Mouse (Mus musculus) embryonic facial prominence, embryonic 10.5 days (tissue): Measurements from ENCODE around the gene Ttpal. TPM values are rescaled to one million over a fixed set of nuclear protein-coding genes. Genes with fewer than 3 reads are reported as not detected.
A peak's percentile ranks its signal among the peaks of the same experiment; 100 is the strongest.
"Not testable (repeated sequence)": the region's sequence is repeated elsewhere in the genome, so short reads cannot be mapped to it uniquely, and the experiment has no call there.

ENCODE experiments used
- DNase-seq: peaks from one replicate; pipeline ENCODE4 v3.0.0-alpha.2; 2017; ENCODE audit warnings: low spot score
- H3K27ac ChIP-seq: fragments of 300-500 bp; sonication (generic); replicated peaks from 2 replicates; pipeline ENCODE4 v1.5.1; 2016; ENCODE audit warnings: mild to moderate bottlenecking
- H3K27me3 ChIP-seq: fragments of 300-500 bp; sonication (generic); replicated peaks from 2 replicates; pipeline ENCODE4 v1.6.1; 2016; ENCODE audit warnings: low read depth, mild to moderate bottlenecking; ENCODE audit not compliant: poor library complexity, severe bottlenecking
- H3K36me3 ChIP-seq: fragments of 300-500 bp; sonication (generic); replicated peaks from 2 replicates; pipeline ENCODE4 v1.6.1; 2016; ENCODE audit warnings: mild to moderate bottlenecking, moderate library complexity
- H3K4me1 ChIP-seq: fragments of 300-500 bp; sonication (generic); 2 replicates; pipeline ENCODE4 v1.6.1; 2016
- H3K4me3 ChIP-seq: fragments of 300-500 bp; sonication (generic); 2 replicates; pipeline ENCODE4 v1.5.1; 2016; ENCODE audit warnings: mild to moderate bottlenecking, moderate library complexity
- H3K9me3 ChIP-seq: fragments of 300-500 bp; sonication (generic); 2 replicates; pipeline ENCODE4 v1.6.1; 2016; ENCODE audit warnings: mild to moderate bottlenecking
- WGBS: fragments of 180-500 bp; shearing (Covaris S2); methylation state at CpG from one replicate; pipeline ENCODE4 v1.1.7; 2016; 5-methylcytosine and 5-hydroxymethylcytosine counted together
- polyA plus RNA-seq: library from polyadenylated mRNA; unstranded; fragments of >200 nt; fragmentation: Nextera tagmentation; extraction: Ambion mirVana; gene quantifications from 2 replicates; pipeline ENCODE4 v1.2.1, GENCODE M21; 2016

Gene Ttpal
- polyA plus RNA-seq, 1 experiment from 2014 or later, result 31.3 TPM

- H3K4me3 ChIP-seq, result no peak overlapping the region
- peaks cover 23% of the 10 kb centered on the region for H3K4me1 ChIP-seq
- H3K36me3 ChIP-seq, result peaks cover 31% of the 10 kb centered on the region
- H3K9me3 ChIP-seq, result no peaks in the 10 kb centered on the region
- DNase-seq, result no peak
- no peak overlapping the region for H3K27ac ChIP-seq
- H3K27me3 ChIP-seq, result no peaks in the 10 kb centered on the region
- 84% methylated on average over 3 of the region's 3 CpGs for WGBS
Observed at GRCm38 (mm10) chr2:163641681-163642080, 39.6 kb downstream of the Ttpal start.

- Histone ChIP-seq H3K4me3 (peak overlapping the region; percentile 99), H3K27ac (no peak overlapping the region; the same call in 1 of the 2 replicates), H3K4me1 (peaks cover 18% of the 10 kb centered on the region), H3K36me3 (peaks cover 25% of the 10 kb centered on the region), H3K9me3 (no peaks in the 10 kb centered on the region), H3K27me3 (no peaks in the 10 kb centered on the region)
- WGBS, result 93% methylated on average over 30 of the region's 30 CpGs
- no peak for DNase-seq
Observed at GRCm38 (mm10) chr2:163642685-163643575, 40.8 kb downstream of the Ttpal start.

DNA sequence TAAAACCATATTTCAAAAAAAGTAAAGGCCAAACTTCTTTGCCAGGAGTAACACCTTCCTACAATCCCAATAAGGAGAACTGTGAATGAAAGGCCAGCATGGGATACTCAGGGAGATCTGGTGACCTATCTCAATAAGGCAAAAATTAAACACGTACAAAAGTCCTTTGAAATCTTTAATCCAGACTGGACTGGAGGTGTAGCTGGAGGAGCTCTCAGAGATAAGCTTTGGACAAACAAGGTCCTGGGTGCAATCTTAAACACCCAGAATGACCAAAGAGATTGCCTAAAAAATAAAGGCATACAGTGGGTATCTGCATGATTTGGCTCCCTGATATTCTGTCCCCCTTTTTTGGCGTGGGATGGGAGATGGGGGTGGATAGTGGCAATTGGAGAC, 41.5 kb downstream of the Ttpal start:
- H3K4me3 ChIP-seq, result peak overlapping the region; percentile 99
- H3K27ac ChIP-seq, result 0 out of 2 replicates have a peak overlapping the region, but pooled peaks have one; percentile 97
- WGBS, result 88% methylated on average over 2 of the region's 2 CpGs
- no peak for DNase-seq
- H3K36me3 ChIP-seq, result peaks cover 25% of the 10 kb centered on the region
- H3K9me3 ChIP-seq, result no peaks in the 10 kb centered on the region
- H3K27me3 ChIP-seq, result no peaks in the 10 kb centered on the region
- peaks cover 17% of the 10 kb centered on the region for H3K4me1 ChIP-seq

DNA sequence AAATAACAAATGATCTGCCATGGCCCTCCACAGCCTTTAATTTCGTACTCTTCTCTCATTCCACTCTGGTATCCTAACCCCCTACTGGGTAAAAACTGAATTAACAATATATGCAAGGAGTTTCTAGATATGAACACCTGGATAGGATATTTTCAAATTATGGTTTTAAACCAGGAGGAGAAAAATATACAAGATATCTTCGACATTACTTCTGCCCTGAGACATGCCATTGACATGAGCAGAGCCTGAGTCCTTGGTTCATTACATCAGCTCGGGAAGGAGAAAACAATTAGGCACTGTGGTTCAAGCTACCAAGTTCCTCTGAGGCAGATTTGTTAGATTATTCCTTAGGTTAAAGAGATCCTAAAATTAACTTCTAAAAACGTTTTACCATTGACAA, 41.9 kb downstream of the Ttpal start:
- 17% methylated on average over 4 of the region's 4 CpGs for WGBS
- no peak for DNase-seq
- H3K36me3 ChIP-seq, result peaks cover 25% of the 10 kb centered on the region
- peak overlapping the region; percentile 99 for H3K4me3 ChIP-seq
- peak overlapping the region; percentile 97 for H3K27ac ChIP-seq
- peaks cover 17% of the 10 kb centered on the region for H3K4me1 ChIP-seq
- H3K9me3 ChIP-seq, result no peaks in the 10 kb centered on the region
- no peaks in the 10 kb centered on the region for H3K27me3 ChIP-seq

GRCm38 (mm10) chr2:163644575-163645385, 42.7 kb downstream of the Ttpal start, which contains the start of gene Serinc3:
Gene Serinc3 (minus strand): TSS chr2:163645131.
- no peaks in the 10 kb centered on the region for H3K9me3 ChIP-seq
- H3K27me3 ChIP-seq, result no peaks in the 10 kb centered on the region
- H3K4me1 ChIP-seq, result peaks cover 17% of the 10 kb centered on the region
- H3K27ac ChIP-seq, result peak within 1 kb of the TSS; percentile 97
- DNase-seq, result peak; percentile 99
- WGBS, result under 1% methylated on average over 74 of the region's 74 CpGs
- H3K36me3 ChIP-seq, result peaks cover 25% of the 10 kb centered on the region
- peak within 1 kb of the TSS; percentile 99 for H3K4me3 ChIP-seq

- 78% methylated on average over 11 of the region's 11 CpGs for WGBS
- H3K4me3 ChIP-seq, result peak overlapping the region; percentile 99; the same call in 1 of the 2 replicates
- peaks cover 17% of the 10 kb centered on the region for H3K4me1 ChIP-seq
- peaks cover 10% of the 10 kb centered on the region for H3K9me3 ChIP-seq
- peak overlapping the region; percentile 97 for H3K27ac ChIP-seq
- peaks cover 19% of the 10 kb centered on the region for H3K36me3 ChIP-seq
- H3K27me3 ChIP-seq, result no peaks in the 10 kb centered on the region
- no peak for DNase-seq
Observed at GRCm38 (mm10) chr2:163645700-163646460, 43.8 kb downstream of the Ttpal start.

DNA sequence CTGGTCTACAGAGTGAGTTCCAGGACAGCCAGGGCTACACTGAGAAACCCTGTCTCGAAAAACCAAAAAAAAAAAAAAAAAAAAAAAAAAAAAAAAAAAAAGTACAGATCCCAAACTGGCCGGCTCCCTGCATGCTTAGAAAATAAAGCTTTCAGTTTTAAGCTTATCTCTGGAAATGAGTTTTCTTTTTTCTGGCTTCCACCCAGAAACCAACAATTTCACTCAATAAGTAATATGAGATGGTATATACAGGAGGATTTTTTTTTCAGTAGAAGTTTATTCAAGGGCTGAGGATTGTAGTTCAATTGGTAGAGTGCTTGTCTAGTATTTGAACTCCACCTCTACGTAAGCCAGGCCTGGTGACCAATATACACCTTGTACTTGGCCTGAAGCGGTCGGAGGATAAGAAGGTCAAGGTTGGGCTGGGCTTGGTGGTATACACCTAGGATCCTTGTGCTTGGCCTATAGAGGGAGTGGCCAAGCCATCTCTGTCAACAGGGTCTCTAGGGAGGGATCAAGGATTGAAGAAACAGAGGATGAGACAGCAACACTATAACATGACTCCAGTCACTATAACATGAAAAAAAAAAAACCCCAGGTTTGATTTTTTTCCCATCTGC, 44.5 kb downstream of the Ttpal start:
- Histone ChIP-seq H3K9me3 (peaks cover 13% of the 10 kb centered on the region), H3K36me3 (peaks cover 12% of the 10 kb centered on the region), H3K4me3 (no peak overlapping the region), H3K4me1 (peaks cover 17% of the 10 kb centered on the region), H3K27ac (no peak overlapping the region), H3K27me3 (no peaks in the 10 kb centered on the region)
- WGBS, result 93% methylated on average over 5 of the region's 5 CpGs
- DNase-seq, result no peak

DNA sequence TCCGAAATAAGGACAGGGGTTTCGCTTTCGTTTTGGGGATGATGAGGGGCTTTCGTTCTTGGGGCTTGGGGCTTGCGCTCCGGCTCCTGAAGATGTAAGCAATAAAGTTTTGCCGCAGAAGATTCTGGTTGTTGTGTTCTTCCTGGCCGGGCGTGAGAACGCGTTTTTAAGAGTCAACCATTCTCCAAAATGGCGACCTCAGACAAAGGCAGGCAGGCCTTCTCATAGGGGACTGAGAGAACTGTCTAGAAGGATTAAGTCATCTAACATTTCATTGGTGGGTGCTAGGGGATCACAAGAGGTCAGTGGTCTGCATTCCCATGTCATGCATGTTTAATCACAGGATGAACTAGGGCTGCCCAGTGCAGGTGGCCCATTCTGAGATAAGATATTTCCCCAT, 53.6 kb downstream of the Ttpal start:
- not testable (repeated sequence) for H3K9me3 ChIP-seq, H3K4me3 ChIP-seq, DNase-seq, H3K36me3 ChIP-seq, H3K27ac ChIP-seq, H3K27me3 ChIP-seq
- WGBS, result 97% methylated on average over 9 of the region's 12 CpGs
- peaks cover 20% of the 10 kb centered on the region for H3K4me1 ChIP-seq

GRCm38 (mm10) chr2:163657486-163657885, 55.4 kb downstream of the Ttpal start:
- Histone ChIP-seq H3K4me1 (peaks cover 36% of the 10 kb centered on the region), H3K27me3 (no peaks in the 10 kb centered on the region), H3K27ac (no peak overlapping the region), H3K9me3 (no peaks in the 10 kb centered on the region), H3K36me3 (no peaks in the 10 kb centered on the region), H3K4me3 (no peak overlapping the region)
- DNase-seq, result no peak
- WGBS, result 91% methylated on average over 2 of the region's 2 CpGs

DNA sequence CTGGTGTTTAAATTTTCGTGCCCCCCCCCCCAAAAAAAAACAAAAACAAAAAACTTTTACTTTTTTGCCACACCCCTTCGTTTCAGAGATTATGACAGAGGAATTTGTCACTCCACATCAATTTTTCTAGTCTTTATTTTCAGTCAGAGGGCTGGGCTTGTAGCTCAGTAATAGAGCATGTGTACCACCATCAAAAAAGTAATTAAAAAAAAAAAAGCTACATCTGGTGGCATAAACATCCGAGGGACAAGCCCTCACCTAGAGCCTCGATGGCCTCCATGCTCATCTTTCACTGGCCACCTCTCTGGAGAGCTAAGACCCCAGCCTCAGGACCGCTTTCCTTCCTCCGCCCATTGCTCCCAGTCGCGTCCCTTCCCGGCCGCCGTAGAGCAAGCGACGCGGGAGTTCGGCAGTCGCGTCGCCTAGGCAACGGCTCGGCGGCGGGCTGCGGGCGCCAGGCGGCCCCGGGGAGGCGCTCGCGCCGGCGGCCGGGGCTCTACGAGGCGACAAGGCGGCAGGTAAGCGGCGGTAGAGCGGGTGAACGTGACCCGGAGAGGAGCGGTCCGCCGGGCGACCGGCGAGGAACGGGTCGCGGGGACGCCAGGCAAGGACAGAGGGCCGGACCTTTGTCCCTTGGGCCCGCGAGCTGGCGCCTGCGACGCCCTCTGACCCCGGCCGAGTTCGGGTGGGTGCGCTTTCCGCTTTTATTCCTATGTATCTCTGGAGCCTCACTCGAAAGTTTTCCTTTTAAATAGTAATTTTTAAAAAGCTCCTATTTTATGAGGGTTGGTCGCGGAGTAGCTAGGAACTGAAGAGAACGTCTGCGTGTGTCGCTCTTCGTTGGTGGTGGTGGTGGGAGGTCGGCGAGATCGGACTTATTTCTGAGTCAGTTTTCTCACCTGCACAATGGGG, 56.1 kb downstream of the Ttpal start, which contains the start of gene Pkig:
Gene Pkig, plus strand, starts transcription at position 412 of the 912 bp plus-strand sequence.
- Histone ChIP-seq H3K27me3 (no peaks in the 10 kb centered on the region), H3K9me3 (no peaks in the 10 kb centered on the region), H3K4me1 (peaks cover 41% of the 10 kb centered on the region), H3K4me3 (peak within 1 kb of the TSS; percentile 76), H3K27ac (peak within 1 kb of the TSS; percentile 95), H3K36me3 (no peaks in the 10 kb centered on the region)
- peak; percentile 93 for DNase-seq
- under 1% methylated on average over 71 of the region's 71 CpGs for WGBS

DNA sequence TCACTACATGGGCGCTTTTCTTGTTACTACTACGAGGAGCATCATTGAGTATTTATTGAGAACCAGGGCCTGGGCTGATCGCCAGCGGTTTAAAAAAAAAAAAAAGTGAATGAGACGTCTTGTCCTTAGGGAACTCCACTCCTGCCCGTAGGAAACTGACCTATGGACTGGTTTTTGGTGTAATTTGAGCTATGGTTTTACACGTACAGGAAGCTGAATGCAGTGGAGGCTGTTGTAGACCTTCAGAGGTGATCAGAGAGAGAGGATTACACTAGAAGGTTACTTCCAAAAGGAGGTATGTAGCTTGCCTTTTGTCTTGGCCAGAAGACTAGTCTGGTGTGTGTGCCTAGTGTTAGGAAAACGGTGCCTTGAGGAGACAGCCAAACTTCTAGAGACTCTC, 56.8 kb downstream of the Ttpal start:
- under 1% methylated on average over 8 of the region's 8 CpGs for WGBS

More for the DNA sequence above, 56.8 kb downstream of the Ttpal start:
- DNase-seq, result peak; percentile 35
- H3K4me1 ChIP-seq, result peaks cover 41% of the 10 kb centered on the region
- H3K27ac ChIP-seq, result peak overlapping the region; percentile 95
- H3K36me3 ChIP-seq, result peaks cover 3% of the 10 kb centered on the region; the same call in 1 of the 2 replicates
- no peaks in the 10 kb centered on the region for H3K27me3 ChIP-seq
- H3K9me3 ChIP-seq, result no peaks in the 10 kb centered on the region
- peak overlapping the region; percentile 76 for H3K4me3 ChIP-seq
